Mouse (Mus musculus) cerebellum, adult 2 months (tissue): ENCODE data around the gene Slc35f6.

Experiments used
- CTCF ChIP-seq: fragments of 200-500 bp; IDR thresholded peaks from 2 replicates; pipeline ENCODE4 v1.5.1; 2011; ENCODE audit warnings: low read depth, mild to moderate bottlenecking, control low read depth, low read length, moderate library complexity, borderline replicate concordance; ENCODE audit not compliant: insufficient read depth
- POLR2A ChIP-seq: fragments of 200-500 bp; IDR thresholded peaks from 2 replicates; pipeline ENCODE4 v1.6.1; 2011; ENCODE audit warnings: low read length, control low read depth, borderline replicate concordance; ENCODE audit not compliant: insufficient read depth

GRCm38 (mm10) chr5:30636994-30637393 is 10.7 kb upstream of the Slc35f6 start:
- TF ChIP-seq POLR2A: no peak
- TF ChIP-seq CTCF: no peak
